Mouse (Mus musculus): ENCODE results near the gene Dkkl1.

Gene Dkkl1

GRCm38 (mm10) chr7:45163735-45164490, 48.0 kb downstream of the Dkkl1 start, which contains the start of gene Slc17a7:
Gene Slc17a7, plus strand, starts transcription at chr7:45163949.
- peak; percentile 39 for DNase-seq

GRCm38 (mm10) chr7:45162996-45163615, 48.8 kb downstream of the Dkkl1 start:
- no peak for DNase-seq

GRCm38 (mm10) chr7:45162551-45162950, 49.4 kb downstream of the Dkkl1 start:
- no peak for DNase-seq

GRCm38 (mm10) chr7:45161612-45162473, 50.1 kb downstream of the Dkkl1 start:
- peak; percentile 95 for DNase-seq

- DNase-seq: no peak
These were observed 51.1 kb downstream of the Dkkl1 start for GRCm38 (mm10) chr7:45160866-45161265.

GRCm38 (mm10) chr7:45160316-45160800, 51.6 kb downstream of the Dkkl1 start:
- DNase-seq: no peak

GRCm38 (mm10) chr7:45158991-45159390, 53.0 kb downstream of the Dkkl1 start:
- no peak for DNase-seq

Measured in thymus, postnatal 14 days (tissue).